Mouse (Mus musculus): ENCODE measurements at regions not wholly inside any gene's neighbourhood (a gene's known extent, or its start where the extent isn't known, plus 50 kb on each side); places are given as distances from the start of the nearest gene placed in this dataset.

- Histone ChIP-seq H3K4me3 (ENCODE audit: low read depth, low read length) (no peak overlapping the region), H3K9ac (replicated peaks; ENCODE audit: low read depth) (no peak overlapping the region), H3K4me2 (replicated peaks; ENCODE audit: low read depth, low read length) (no peak overlapping the region), H3K27ac (ENCODE audit: low read length) (no peak overlapping the region), H3K36me3 (ENCODE audit: insufficient read depth, low read length) (no peaks in the 10 kb centered on the region), H3K27me3 (replicated peaks; ENCODE audit: insufficient read depth, low read length) (no peaks in the 10 kb centered on the region), H3K9me3 (ENCODE audit: low read length) (no peaks in the 10 kb centered on the region), H3K4me1 (ENCODE audit: insufficient read depth, low read depth, low read length) (no peaks in the 10 kb centered on the region)
- DNase-seq (ENCODE audit: low spot score) (peak; percentile 82), ATAC-seq (peak; percentile 93)
- TF ChIP-seq EP300 (IDR thresholded peaks at IDR 0.05) (peak; percentile 49), CTCF (IDR thresholded peaks at IDR 0.05) (no peak)
- 28% methylated on average over 4 of the region's 4 CpGs for WGBS
Observed at GRCm38 (mm10) chr1:80010724-80011123, 149.7 kb upstream of the Serpine2 start.

DNA sequence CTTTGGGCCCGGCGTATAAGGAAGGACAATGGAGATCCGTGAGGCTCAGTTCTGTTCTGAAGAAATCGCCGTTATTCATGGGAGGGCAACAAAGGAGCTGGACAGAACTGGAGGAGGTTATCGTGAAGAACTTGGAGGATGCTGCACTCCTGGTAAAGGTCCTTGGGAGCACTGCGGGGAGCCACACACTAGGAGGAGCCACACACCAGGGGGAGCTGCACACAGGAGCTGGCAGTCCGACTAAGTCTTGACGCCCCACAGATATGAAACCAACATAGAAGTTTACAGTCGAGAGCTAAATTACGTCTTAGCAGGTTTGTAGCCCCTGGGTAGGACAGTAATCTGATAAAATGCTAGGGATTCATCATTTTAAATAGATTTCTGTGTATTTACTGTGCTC is 138.1 kb upstream of the Serpine2 start:
- Histone ChIP-seq H3K4me2 (replicated peaks; ENCODE audit: low read depth, low read length) (no peak overlapping the region), H3K9ac (replicated peaks; ENCODE audit: low read depth) (no peak overlapping the region), H3K9me3 (ENCODE audit: low read length) (no peaks in the 10 kb centered on the region), H3K27ac (ENCODE audit: low read length) (no peak overlapping the region), H3K36me3 (ENCODE audit: insufficient read depth, low read length) (no peaks in the 10 kb centered on the region), H3K4me1 (ENCODE audit: insufficient read depth, low read depth, low read length) (no peaks in the 10 kb centered on the region), H3K27me3 (replicated peaks; ENCODE audit: insufficient read depth, low read length) (no peaks in the 10 kb centered on the region), H3K4me3 (ENCODE audit: low read depth, low read length) (no peak overlapping the region)
- peak; percentile 75 for TF ChIP-seq CTCF (IDR thresholded peaks at IDR 0.05)
- no peak for TF ChIP-seq EP300 (IDR thresholded peaks at IDR 0.05)
- peak; percentile 32 for DNase-seq (ENCODE audit: low spot score)
- WGBS: 64% methylated on average over 11 of the region's 11 CpGs
- ATAC-seq: peak; percentile 62

- no peak for ATAC-seq
- no peak overlapping the region for H3K27ac ChIP-seq (ENCODE audit: low read length)
- H3K36me3 ChIP-seq (ENCODE audit: insufficient read depth, low read length): no peaks in the 10 kb centered on the region
- no peak for TF ChIP-seq CTCF (IDR thresholded peaks at IDR 0.05)
- TF ChIP-seq EP300 (IDR thresholded peaks at IDR 0.05): no peak
- H3K9me3 ChIP-seq (ENCODE audit: low read length): no peaks in the 10 kb centered on the region
- H3K9ac ChIP-seq (replicated peaks; ENCODE audit: low read depth): no peak overlapping the region
- no peaks in the 10 kb centered on the region for H3K27me3 ChIP-seq (replicated peaks; ENCODE audit: insufficient read depth, low read length)
- 91% methylated on average over 10 of the region's 10 CpGs for WGBS
- no peaks in the 10 kb centered on the region for H3K4me1 ChIP-seq (ENCODE audit: insufficient read depth, low read depth, low read length)
- no peak overlapping the region for H3K4me3 ChIP-seq (ENCODE audit: low read depth, low read length)
- no peak overlapping the region for H3K4me2 ChIP-seq (replicated peaks; ENCODE audit: low read depth, low read length)
- no peak for DNase-seq (ENCODE audit: low spot score)
Observed at GRCm38 (mm10) chr1:79997911-79998310, 136.9 kb upstream of the Serpine2 start.

- Histone ChIP-seq H3K9me3 (ENCODE audit: low read length) (no peaks in the 10 kb centered on the region), H3K27ac (ENCODE audit: low read length) (no peak overlapping the region), H3K4me3 (ENCODE audit: low read depth, low read length) (no peak overlapping the region), H3K36me3 (ENCODE audit: insufficient read depth, low read length) (no peaks in the 10 kb centered on the region), H3K9ac (replicated peaks; ENCODE audit: low read depth) (no peak overlapping the region), H3K4me1 (ENCODE audit: insufficient read depth, low read depth, low read length) (no peaks in the 10 kb centered on the region), H3K27me3 (replicated peaks; ENCODE audit: insufficient read depth, low read length) (no peaks in the 10 kb centered on the region), H3K4me2 (replicated peaks; ENCODE audit: low read depth, low read length) (no peak overlapping the region)
- no peak for TF ChIP-seq EP300 (IDR thresholded peaks at IDR 0.05)
- no peak for TF ChIP-seq CTCF (IDR thresholded peaks at IDR 0.05)
- ATAC-seq (no peak), DNase-seq (ENCODE audit: low spot score) (no peak)
- 90% methylated on average over 6 of the region's 6 CpGs for WGBS
Observed at GRCm38 (mm10) chr1:79997456-79997855, 136.5 kb upstream of the Serpine2 start.

- no peak for ATAC-seq
- no peak overlapping the region for H3K9ac ChIP-seq (replicated peaks; ENCODE audit: low read depth)
- H3K9me3 ChIP-seq (ENCODE audit: low read length): no peaks in the 10 kb centered on the region
- H3K27me3 ChIP-seq (replicated peaks; ENCODE audit: insufficient read depth, low read length): no peaks in the 10 kb centered on the region
- no peak overlapping the region for H3K4me2 ChIP-seq (replicated peaks; ENCODE audit: low read depth, low read length)
- H3K27ac ChIP-seq (ENCODE audit: low read length): no peak overlapping the region
- 71% methylated on average over 3 of the region's 3 CpGs for WGBS
- DNase-seq (ENCODE audit: low spot score): no peak
- H3K4me1 ChIP-seq (ENCODE audit: insufficient read depth, low read depth, low read length): no peaks in the 10 kb centered on the region
- H3K4me3 ChIP-seq (ENCODE audit: low read depth, low read length): no peak overlapping the region
- no peaks in the 10 kb centered on the region for H3K36me3 ChIP-seq (ENCODE audit: insufficient read depth, low read length)
- no peak for TF ChIP-seq CTCF (IDR thresholded peaks at IDR 0.05)
Observed at GRCm38 (mm10) chr1:79984721-79985120, 123.7 kb upstream of the Serpine2 start.

DNA sequence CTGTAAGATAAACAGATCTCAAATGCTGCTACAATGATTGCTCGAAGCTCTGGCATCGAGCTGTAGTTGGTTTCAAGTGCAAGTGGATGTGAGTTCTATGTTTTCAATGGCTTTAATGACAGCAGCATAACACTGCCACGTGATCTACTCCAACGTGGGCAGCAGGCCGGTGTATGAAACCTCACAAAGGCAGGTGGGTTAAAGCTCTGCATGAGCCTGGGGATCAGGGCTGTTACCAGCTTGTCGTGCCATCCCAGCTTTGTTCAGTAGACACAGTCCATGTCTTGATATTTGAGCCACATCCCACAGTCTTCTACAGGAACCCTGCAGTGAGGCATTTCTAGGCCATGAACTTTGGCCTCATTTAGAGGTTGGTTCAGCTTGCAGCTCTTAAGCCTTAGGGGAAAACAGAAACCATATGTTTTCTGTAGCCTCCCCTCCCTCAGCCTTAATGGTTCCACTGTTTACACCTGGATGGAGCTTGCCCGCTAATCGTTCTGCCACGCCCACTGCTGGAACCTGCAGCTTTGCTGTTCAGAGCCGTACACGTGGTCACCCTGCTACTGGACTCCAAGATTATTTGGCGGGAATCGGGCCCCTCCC is 121.8 kb upstream of the Serpine2 start:
- ATAC-seq: no peak
- WGBS: 83% methylated on average over 13 of the region's 13 CpGs
- TF ChIP-seq EP300 (IDR thresholded peaks at IDR 0.05): no peak
- H3K36me3 ChIP-seq (ENCODE audit: insufficient read depth, low read length): no peaks in the 10 kb centered on the region
- no peaks in the 10 kb centered on the region for H3K4me1 ChIP-seq (ENCODE audit: insufficient read depth, low read depth, low read length)
- no peak overlapping the region for H3K9ac ChIP-seq (replicated peaks; ENCODE audit: low read depth)
- H3K27ac ChIP-seq (ENCODE audit: low read length): no peak overlapping the region
- no peaks in the 10 kb centered on the region for H3K27me3 ChIP-seq (replicated peaks; ENCODE audit: insufficient read depth, low read length)
- H3K9me3 ChIP-seq (ENCODE audit: low read length): no peaks in the 10 kb centered on the region
- no peak for DNase-seq (ENCODE audit: low spot score)
- no peak overlapping the region for H3K4me2 ChIP-seq (replicated peaks; ENCODE audit: low read depth, low read length)
- no peak overlapping the region for H3K4me3 ChIP-seq (ENCODE audit: low read depth, low read length)

- 44% methylated on average over 6 of the region's 6 CpGs for WGBS
- H3K36me3 ChIP-seq (ENCODE audit: insufficient read depth, low read length): no peaks in the 10 kb centered on the region
- no peak overlapping the region for H3K27ac ChIP-seq (ENCODE audit: low read length)
- no peaks in the 10 kb centered on the region for H3K4me1 ChIP-seq (ENCODE audit: insufficient read depth, low read depth, low read length)
- ATAC-seq: 0 out of 2 replicates have a peak, but pooled peaks have one; percentile 37
- H3K4me3 ChIP-seq (ENCODE audit: low read depth, low read length): no peak overlapping the region
- DNase-seq (ENCODE audit: low spot score): peak; percentile 32
- no peak overlapping the region for H3K4me2 ChIP-seq (replicated peaks; ENCODE audit: low read depth, low read length)
- no peaks in the 10 kb centered on the region for H3K9me3 ChIP-seq (ENCODE audit: low read length)
- TF ChIP-seq EP300 (IDR thresholded peaks at IDR 0.05) (no peak), CTCF (IDR thresholded peaks at IDR 0.05) (no peak)
- H3K9ac ChIP-seq (replicated peaks; ENCODE audit: low read depth): no peak overlapping the region
- H3K27me3 ChIP-seq (replicated peaks; ENCODE audit: insufficient read depth, low read length): no peaks in the 10 kb centered on the region
Observed at GRCm38 (mm10) chr1:79979863-79980262, 118.9 kb upstream of the Serpine2 start.
